Mouse (Mus musculus) skeletal muscle tissue, adult 2 months (tissue): ENCODE data around the gene Vmn1r59.
"Not testable (repeated sequence)": the region's sequence is repeated elsewhere in the genome, so short reads cannot be mapped to it uniquely, and the experiment has no call there.

Experiments used
- DNase-seq: peaks from one replicate; pipeline ENCODE4 v3.0.0-alpha.2; 2012; ENCODE audit warnings: low read depth, low spot score

The Vmn1r59 gene

DNA sequence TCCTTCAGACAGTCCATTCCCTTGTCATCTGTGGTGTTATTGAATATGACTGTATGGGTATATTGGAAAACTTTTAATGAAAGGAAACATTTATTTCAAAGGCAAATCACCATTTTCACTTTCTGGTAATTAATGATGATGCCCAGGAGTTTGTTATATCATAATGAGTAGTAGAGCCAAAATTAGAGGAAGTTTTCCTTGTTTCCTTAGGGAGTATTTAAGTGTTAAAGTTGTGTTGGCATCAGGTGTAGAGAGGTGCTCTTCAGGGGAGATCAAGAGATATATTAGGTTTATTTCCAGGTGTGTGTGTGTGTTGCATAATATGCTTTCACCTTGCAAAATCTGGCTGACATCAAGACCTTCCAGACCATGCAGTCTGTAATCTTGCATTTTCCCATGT, at the start of gene Vmn1r59:
Gene Vmn1r59, minus strand, starts transcription at position 101 of the 400 bp plus-strand sequence.
- DNase-seq = no peak

DNA sequence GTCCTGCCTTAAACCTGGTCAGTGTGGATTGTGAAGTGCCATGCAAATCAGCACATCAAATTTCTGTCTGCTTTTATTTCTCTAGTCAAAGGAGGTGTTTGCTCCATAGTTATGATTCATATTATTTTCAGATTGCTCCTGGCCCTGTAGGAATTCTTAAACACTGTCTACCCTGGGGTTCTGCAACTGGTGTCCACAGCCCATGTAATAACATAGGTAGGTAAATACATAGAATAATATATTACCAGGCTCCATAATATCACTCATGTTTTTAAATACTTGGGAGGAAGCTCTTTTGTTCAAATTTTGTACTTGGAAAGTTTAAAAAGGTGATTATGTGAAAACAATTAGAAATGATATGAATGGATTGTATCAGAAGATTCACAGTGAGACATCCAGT, 37.3 kb upstream of the Vmn1r59 start, which contains the start of gene Vmn2r28:
Gene Vmn2r28, minus strand, starts transcription at position 101 of the 400 bp plus-strand sequence.
- DNase-seq = not testable (repeated sequence)

DNA sequence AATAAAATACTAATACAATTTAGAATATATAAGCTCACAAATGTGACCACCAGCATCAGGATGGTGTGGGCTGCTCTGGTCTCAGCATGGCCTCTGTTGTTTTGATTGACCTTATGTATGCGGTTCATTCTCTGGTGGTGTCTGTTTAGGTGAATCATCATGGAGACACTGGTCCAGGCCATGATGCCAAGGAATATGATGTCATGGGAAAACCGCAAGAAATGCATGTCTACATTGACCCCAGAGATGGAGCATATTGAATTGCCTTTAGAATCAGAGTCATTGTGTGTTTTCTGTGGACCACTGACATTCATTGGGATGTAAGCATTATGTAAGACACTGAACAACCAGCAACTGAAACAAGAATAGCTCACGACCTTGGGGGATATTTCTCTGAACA, 2.6 kb downstream of the Vmn1r59 start:
- not testable (repeated sequence) for DNase-seq

DNA sequence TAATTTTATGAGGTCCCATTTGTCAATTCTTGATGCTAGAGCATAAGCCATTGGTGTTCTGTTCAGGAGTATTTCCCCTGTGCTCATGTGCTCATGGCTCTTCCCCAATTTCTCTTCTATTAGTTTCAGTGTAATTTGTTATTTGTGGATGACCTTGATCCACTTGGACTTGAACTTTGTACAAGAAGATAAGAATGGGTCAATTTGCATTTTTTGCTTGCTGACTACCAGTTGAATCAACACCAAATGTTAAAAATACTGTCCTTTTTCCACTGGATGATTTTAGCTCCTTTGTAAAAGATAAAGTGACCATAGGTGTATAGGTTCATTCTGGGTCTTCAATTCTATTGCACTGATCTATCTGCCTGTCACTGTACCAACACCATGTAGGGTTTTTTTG, 7.9 kb downstream of the Vmn1r59 start:
- no peak for DNase-seq

DNA sequence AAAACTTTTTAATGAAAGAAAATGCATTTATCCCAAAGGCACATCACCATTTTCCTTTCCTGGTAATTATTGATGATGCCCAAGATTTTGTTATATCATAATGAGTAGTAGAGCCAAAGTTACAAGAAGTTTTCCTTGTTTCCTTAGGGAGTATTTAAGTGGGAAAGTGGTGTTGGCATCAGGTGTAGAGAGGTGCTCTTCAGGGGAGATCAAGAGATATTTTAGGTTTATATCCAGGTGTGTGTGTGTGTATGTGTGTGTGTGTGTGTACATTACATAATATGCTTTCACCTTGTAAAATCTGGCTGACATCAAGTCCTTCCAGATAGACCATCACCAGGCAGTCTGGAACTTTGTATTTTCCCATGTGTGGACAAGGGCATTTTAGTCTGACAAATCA, 43.3 kb downstream of the Vmn1r59 start, which contains the start of gene Vmn1r58:
Gene Vmn1r58, minus strand, starts transcription at position 101 of the 400 bp plus-strand sequence.
- not testable (repeated sequence) for DNase-seq

DNA sequence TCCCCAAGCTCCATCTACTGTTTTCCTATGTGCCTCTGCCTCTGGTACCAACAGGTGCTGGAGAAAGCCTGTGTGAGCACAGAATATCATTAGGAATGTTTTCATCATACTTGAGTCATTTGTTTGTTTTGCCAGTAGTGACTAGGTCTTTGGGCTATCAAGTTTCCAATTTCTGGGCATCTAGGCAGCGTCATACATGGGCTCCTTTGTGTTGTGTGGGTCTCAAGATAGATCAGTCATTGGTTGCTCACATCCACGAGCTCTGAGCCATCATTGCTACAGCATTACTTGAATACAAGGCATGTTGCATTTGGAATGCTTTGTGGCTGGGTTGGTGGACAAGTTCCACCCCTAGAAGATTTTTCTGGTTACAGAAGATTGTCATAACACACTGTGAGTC, 50.4 kb downstream of the Vmn1r59 start:
- DNase-seq = no peak
